In genomic region chr13:54188190-54188706, GRCm38 (mm10) we compare ENCODE assay signal across 19 mouse cellular contexts. TPM values are rescaled to one million over a fixed set of nuclear protein-coding genes. Genes with fewer than 3 reads are reported as not detected.
A peak's percentile ranks its signal among the peaks of the same experiment; 100 is the strongest.
DNase-seq lines count a peak whose midpoint lies in the region; ATAC-seq lines count a peak whose summit lies in the region.
"Had no signal": no experiment of that assay in that cellular context is flagged by ENCODE, and none has a peak within 500 bp of the region (broad histone marks: within the 10 kb centered on the region; RNA-seq: fewer than 3 reads in every experiment).

No protein-coding gene starts in this region.

- H3K36me3 ChIP-seq in heart, embryonic 12.5 days, result no peaks in the 10 kb centered on the region
- H3K36me3 ChIP-seq in embryonic facial prominence, embryonic 14.5 days (ENCODE audit: control insufficient read depth, insufficient read depth, low read length), result no peaks in the 10 kb centered on the region
- no peaks in the 10 kb centered on the region for H3K36me3 ChIP-seq in forebrain, embryonic 11.5 days (ENCODE audit: control insufficient read depth, insufficient read depth, low read length)
- H3K36me3 ChIP-seq: embryonic facial prominence, embryonic 15.5 days; forebrain, embryonic 12.5 days; G1E; limb, embryonic 10.5 days; liver, embryonic 13.5 days; midbrain, embryonic 12.5 days had no signal

- H3K27ac ChIP-seq in heart, embryonic 12.5 days (ENCODE audit: poor library complexity, severe bottlenecking), result no peak overlapping the region
- no peak overlapping the region for H3K27ac ChIP-seq in embryonic facial prominence, embryonic 14.5 days (replicated peaks; ENCODE audit: low read depth, low read length)
- no peak overlapping the region for H3K27ac ChIP-seq in forebrain, embryonic 11.5 days (ENCODE audit: low read depth, low read length)
- H3K27ac ChIP-seq: embryonic facial prominence, embryonic 15.5 days; forebrain, embryonic 12.5 days; hindbrain, postnatal 0 days; limb, embryonic 10.5 days; liver, embryonic 13.5 days; midbrain, embryonic 12.5 days had no signal

- H3K4me2 ChIP-seq in heart, embryonic 12.5 days, result no peak overlapping the region
- H3K4me2 ChIP-seq in embryonic facial prominence, embryonic 14.5 days (ENCODE audit: low read depth, low read length), result no peak overlapping the region
- H3K4me2 ChIP-seq in forebrain, embryonic 11.5 days (ENCODE audit: low read depth, low read length, severe bottlenecking), result no peak overlapping the region
- H3K4me2 ChIP-seq: embryonic facial prominence, embryonic 15.5 days; forebrain, embryonic 12.5 days; liver, embryonic 13.5 days; midbrain, embryonic 12.5 days had no signal

- no peaks in the 10 kb centered on the region; the same call in 1 of the 2 replicates for H3K9me3 ChIP-seq in heart, embryonic 12.5 days (replicated peaks)
- H3K9me3 ChIP-seq in embryonic facial prominence, embryonic 14.5 days (ENCODE audit: control insufficient read depth, low read length), result no peaks in the 10 kb centered on the region
- no peaks in the 10 kb centered on the region for H3K9me3 ChIP-seq in forebrain, embryonic 11.5 days (ENCODE audit: control insufficient read depth, low read length)
- H3K9me3 ChIP-seq: embryonic facial prominence, embryonic 15.5 days; forebrain, embryonic 12.5 days; limb, embryonic 10.5 days; liver, embryonic 13.5 days had no signal

- no peak overlapping the region for H3K4me3 ChIP-seq in heart, embryonic 12.5 days
- no peak overlapping the region for H3K4me3 ChIP-seq in embryonic facial prominence, embryonic 14.5 days (ENCODE audit: low read depth, low read length)
- H3K4me3 ChIP-seq in forebrain, embryonic 11.5 days (ENCODE audit: low read depth, low read length), result no peak overlapping the region
- H3K4me3 ChIP-seq: embryonic facial prominence, embryonic 15.5 days; forebrain, embryonic 12.5 days; limb, embryonic 10.5 days; liver, embryonic 13.5 days; midbrain, embryonic 12.5 days had no signal

- DNase-seq in heart, adult 11 months, result peak; percentile 82
- peak; percentile 37 for DNase-seq in embryonic facial prominence, embryonic 14.5 days (ENCODE audit: low spot score)
- peak; percentile 69 for DNase-seq in naive thymus-derived CD4-positive, alpha-beta T cell, adult 2 months (ENCODE audit: low read depth)
- DNase-seq in forebrain, embryonic 11.5 days (ENCODE audit: low spot score), result no peak
- DNase-seq in urinary bladder, adult 2 months (ENCODE audit: low spot score), result no peak
- no peak for DNase-seq in frontal cortex, postnatal 14 days (ENCODE audit: low spot score in 2 of 2)
- DNase-seq: cerebellum, postnatal 36 days; kidney, adult 8-10 months; kidney, postnatal 36 days; liver, embryonic 13.5 days had no signal

- no peak overlapping the region for H3K9ac ChIP-seq in heart, embryonic 12.5 days
- no peak overlapping the region for H3K9ac ChIP-seq in embryonic facial prominence, embryonic 14.5 days (ENCODE audit: low read depth, low read length)
- no peak overlapping the region for H3K9ac ChIP-seq in forebrain, embryonic 11.5 days (ENCODE audit: low read length)
- H3K9ac ChIP-seq: embryonic facial prominence, embryonic 15.5 days; forebrain, embryonic 12.5 days; liver, embryonic 13.5 days; midbrain, embryonic 12.5 days had no signal

- no peak for ATAC-seq in heart, embryonic 12.5 days (ENCODE audit: insufficient number of reproducible peaks, low FRiP score)
- peak; percentile 79 for ATAC-seq in CD4-positive, CD25-positive, alpha-beta regulatory T cell, adult 4 months
- ATAC-seq in embryonic facial prominence, embryonic 14.5 days (ENCODE audit: low read depth), result no peak
- ATAC-seq in forebrain, embryonic 11.5 days (replicated peaks; ENCODE audit: low FRiP score), result no peak
- ATAC-seq: hindbrain, postnatal 0 days; lung, postnatal 0 days had no signal

- peaks cover 11% of the 10 kb centered on the region for H3K4me1 ChIP-seq in heart, embryonic 12.5 days (replicated peaks)
- no peaks in the 10 kb centered on the region for H3K4me1 ChIP-seq in embryonic facial prominence, embryonic 14.5 days (ENCODE audit: control insufficient read depth, insufficient read depth, low read length)
- peaks cover 5% of the 10 kb centered on the region; the same call in 1 of the 2 replicates for H3K4me1 ChIP-seq in forebrain, embryonic 11.5 days (replicated peaks; ENCODE audit: control insufficient read depth, insufficient read depth, low read length)
- H3K4me1 ChIP-seq: liver, embryonic 13.5 days had no signal

- peaks cover 26% of the 10 kb centered on the region for H3K27me3 ChIP-seq in heart, embryonic 12.5 days (replicated peaks)
- peaks cover 22% of the 10 kb centered on the region for H3K27me3 ChIP-seq in embryonic facial prominence, embryonic 14.5 days (replicated peaks; ENCODE audit: control insufficient read depth, insufficient read depth, low read length)
- H3K27me3 ChIP-seq in forebrain, embryonic 11.5 days (ENCODE audit: control insufficient read depth, insufficient read depth, low read length), result peaks cover 10% of the 10 kb centered on the region

- 57% methylated on average over 7 of the region's 7 CpGs for WGBS in heart, embryonic 12.5 days
- WGBS in embryonic facial prominence, embryonic 14.5 days, result 54% methylated on average over 7 of the region's 7 CpGs
- WGBS in forebrain, embryonic 11.5 days, result 79% methylated on average over 7 of the region's 7 CpGs

RNA-seq across cellular contexts. Expression of gene Hrh2, which starts 3.7 kb away (rescaled TPM):
- polyA plus RNA-seq in heart, embryonic 12.5 days (2016; fragmentation: Nextera tagmentation; extraction: Ambion mirVana), result not detected in 2 replicates
- polyA plus RNA-seq in CD4-positive, CD25-positive, alpha-beta regulatory T cell, adult 4 months (2017; shearing (Covaris generic)), result 10 to 100 TPM; 11.0 to 12.6 TPM
- polyA plus RNA-seq in embryonic facial prominence, embryonic 14.5 days (2014; fragmentation: Nextera tagmentation; extraction: Ambion mirVana), result 0.12 and 0.31 TPM in 2 replicates
- polyA plus RNA-seq in forebrain, embryonic 11.5 days (2014; fragmentation: Nextera tagmentation; extraction: Ambion mirVana), result not detected in 2 replicates
- polyA plus RNA-seq in urinary bladder, adult 2 months (2012; rRNA removed), result 0.40 and 0.54 TPM in 2 replicates
- polyA plus RNA-seq: forebrain, embryonic 12.5 days; G1E had no signal

Comparison
In these comparisons a context has a peak if more than half of its experiments do, and no peak if none do; other contexts are left out.
1. DNase-seq: peak in heart, adult 11 months (single experiment), embryonic facial prominence, embryonic 14.5 days (single experiment) and naive thymus-derived CD4-positive, alpha-beta T cell, adult 2 months (single experiment); none in forebrain, embryonic 11.5 days (single experiment), urinary bladder, adult 2 months (single experiment) and frontal cortex, postnatal 14 days (0 of 2).